Mouse (Mus musculus) embryonic fibroblast, embryonic 13.5 days (primary cell): ENCODE measurements at regions not wholly inside any gene's neighbourhood (a gene's known extent, or its start where the extent isn't known, plus 50 kb on each side); places are given as distances from the start of the nearest gene placed in this dataset.
"Not testable (repeated sequence)": the region's sequence is repeated elsewhere in the genome, so short reads cannot be mapped to it uniquely, and the experiment has no call there.

Experiments
- CTCF ChIP-seq: IDR thresholded peaks from 2 replicates; pipeline ENCODE4 v1.5.1; 2011; ENCODE audit warnings: mild to moderate bottlenecking, control low read depth, low read length, moderate library complexity, borderline replicate concordance; ENCODE audit not compliant: insufficient read depth
- POLR2A ChIP-seq: IDR thresholded peaks from 2 replicates; pipeline ENCODE4 v1.6.1; 2011; ENCODE audit warnings: low read depth, mild to moderate bottlenecking, control low read depth, low read length, moderate library complexity

- TF ChIP-seq CTCF, POLR2A: not testable (repeated sequence)
Observed at GRCm38 (mm10) chr19:35258634-35259033, 336.5 kb downstream of the Kif20b start.
